Mouse (Mus musculus): ENCODE results near the gene Patj. TPM values are rescaled to one million over a fixed set of nuclear protein-coding genes. Genes with fewer than 3 reads are reported as not detected.

Patj gene
- polyA plus RNA-seq, 1 experiment from 2014 or later = 7.5 TPM

GRCm38 (mm10) chr4:98563506-98564195 is 168.1 kb downstream of the Patj start:
- H3K36me3 ChIP-seq = no peaks in the 10 kb centered on the region
- H3K4me3 ChIP-seq (replicated peaks) = no peak overlapping the region
- WGBS = 65% methylated on average over 10 of the region's 10 CpGs
- no peak overlapping the region for H3K27ac ChIP-seq
- no peak overlapping the region for H3K4me2 ChIP-seq (replicated peaks)
- H3K27me3 ChIP-seq = no peaks in the 10 kb centered on the region
- peak; percentile 69; the same call in 1 of the 2 replicates for ATAC-seq
- peaks cover 28% of the 10 kb centered on the region for H3K4me1 ChIP-seq (replicated peaks)
- H3K9me3 ChIP-seq = no peaks in the 10 kb centered on the region
- no peak overlapping the region for H3K9ac ChIP-seq (replicated peaks)

- 91% methylated on average over 6 of the region's 6 CpGs for WGBS
- Histone ChIP-seq H3K27ac (no peak overlapping the region), H3K36me3 (no peaks in the 10 kb centered on the region), H3K27me3 (no peaks in the 10 kb centered on the region), H3K4me1 (replicated peaks) (peaks cover 28% of the 10 kb centered on the region), H3K9me3 (no peaks in the 10 kb centered on the region), H3K4me2 (replicated peaks) (no peak overlapping the region), H3K9ac (replicated peaks) (no peak overlapping the region), H3K4me3 (replicated peaks) (no peak overlapping the region)
- no peak for ATAC-seq
These were observed 168.7 kb downstream of the Patj start for GRCm38 (mm10) chr4:98564196-98564865.

- H3K36me3 ChIP-seq = no peaks in the 10 kb centered on the region
- H3K9ac ChIP-seq (replicated peaks) = no peak overlapping the region
- H3K4me1 ChIP-seq (replicated peaks) = peaks cover 15% of the 10 kb centered on the region
- H3K4me3 ChIP-seq (replicated peaks) = no peak overlapping the region
- H3K27me3 ChIP-seq = no peaks in the 10 kb centered on the region
- no peaks in the 10 kb centered on the region for H3K9me3 ChIP-seq
- WGBS = 86% methylated on average over 6 of the region's 6 CpGs
- H3K4me2 ChIP-seq (replicated peaks) = no peak overlapping the region
- ATAC-seq = no peak
- H3K27ac ChIP-seq = no peak overlapping the region
These were observed 171.2 kb downstream of the Patj start for GRCm38 (mm10) chr4:98566741-98567140.

- Histone ChIP-seq H3K27ac (no peak overlapping the region), H3K36me3 (no peaks in the 10 kb centered on the region), H3K9ac (replicated peaks) (no peak overlapping the region), H3K27me3 (no peaks in the 10 kb centered on the region), H3K4me3 (replicated peaks) (no peak overlapping the region), H3K9me3 (no peaks in the 10 kb centered on the region), H3K4me2 (replicated peaks) (no peak overlapping the region), H3K4me1 (replicated peaks) (peaks cover 15% of the 10 kb centered on the region)
- no peak for ATAC-seq
- WGBS = 95% methylated on average over 9 of the region's 9 CpGs
These were observed 171.9 kb downstream of the Patj start for GRCm38 (mm10) chr4:98567457-98567856.

GRCm38 (mm10) chr4:98569904-98570303 is 174.3 kb downstream of the Patj start:
- WGBS = 40% methylated on average over 4 of the region's 4 CpGs
- no peak overlapping the region for H3K9ac ChIP-seq (replicated peaks)

GRCm38 (mm10) chr4:98577275-98577674 is 181.7 kb downstream of the Patj start:
- Histone ChIP-seq H3K4me3 (replicated peaks) (no peak overlapping the region), H3K4me2 (replicated peaks) (no peak overlapping the region), H3K4me1 (replicated peaks) (peaks cover 8% of the 10 kb centered on the region), H3K9ac (replicated peaks) (no peak overlapping the region), H3K36me3 (no peaks in the 10 kb centered on the region), H3K27me3 (no peaks in the 10 kb centered on the region), H3K27ac (peak overlapping the region; percentile 70), H3K9me3 (no peaks in the 10 kb centered on the region)
- no peak for ATAC-seq

More at GRCm38 (mm10) chr4:98569904-98570303, 174.3 kb downstream of the Patj start:
- Histone ChIP-seq H3K27ac (no peak overlapping the region), H3K4me1 (replicated peaks) (no peaks in the 10 kb centered on the region), H3K27me3 (no peaks in the 10 kb centered on the region), H3K4me2 (replicated peaks) (no peak overlapping the region), H3K4me3 (replicated peaks) (no peak overlapping the region), H3K9me3 (no peaks in the 10 kb centered on the region), H3K36me3 (no peaks in the 10 kb centered on the region)
- no peak for ATAC-seq

GRCm38 (mm10) chr4:98577957-98578541 is 182.5 kb downstream of the Patj start:
- no peak overlapping the region for H3K9ac ChIP-seq (replicated peaks)
- H3K27ac ChIP-seq = peak overlapping the region; percentile 70
- no peaks in the 10 kb centered on the region for H3K36me3 ChIP-seq
- no peak overlapping the region for H3K4me2 ChIP-seq (replicated peaks)
- WGBS = 11% methylated on average over 3 of the region's 3 CpGs
- H3K9me3 ChIP-seq = no peaks in the 10 kb centered on the region
- peak; percentile 99 for ATAC-seq
- peaks cover 8% of the 10 kb centered on the region for H3K4me1 ChIP-seq (replicated peaks)
- no peaks in the 10 kb centered on the region for H3K27me3 ChIP-seq
- H3K4me3 ChIP-seq (replicated peaks) = no peak overlapping the region

GRCm38 (mm10) chr4:98581456-98581855 is 185.9 kb downstream of the Patj start:
- H3K27ac ChIP-seq = no peak overlapping the region
- no peak overlapping the region for H3K4me3 ChIP-seq (replicated peaks)
- H3K9me3 ChIP-seq = no peaks in the 10 kb centered on the region
- H3K4me2 ChIP-seq (replicated peaks) = no peak overlapping the region
- H3K36me3 ChIP-seq = no peaks in the 10 kb centered on the region
- H3K4me1 ChIP-seq (replicated peaks) = peaks cover 8% of the 10 kb centered on the region
- ATAC-seq = no peak
- H3K27me3 ChIP-seq = no peaks in the 10 kb centered on the region
- no peak overlapping the region for H3K9ac ChIP-seq (replicated peaks)
- 63% methylated on average over 8 of the region's 8 CpGs for WGBS

GRCm38 (mm10) chr4:98584023-98584422 is 188.4 kb downstream of the Patj start:
- Histone ChIP-seq H3K9me3 (no peaks in the 10 kb centered on the region), H3K27me3 (no peaks in the 10 kb centered on the region), H3K36me3 (no peaks in the 10 kb centered on the region), H3K27ac (no peak overlapping the region), H3K4me3 (replicated peaks) (no peak overlapping the region), H3K4me2 (replicated peaks) (no peak overlapping the region), H3K9ac (replicated peaks) (no peak overlapping the region), H3K4me1 (replicated peaks) (no peaks in the 10 kb centered on the region; the same call in 1 of the 2 replicates)
- no peak for ATAC-seq
- 57% methylated on average over 5 of the region's 5 CpGs for WGBS

GRCm38 (mm10) chr4:98586303-98586702 is 190.7 kb downstream of the Patj start:
- Histone ChIP-seq H3K9ac (replicated peaks) (no peak overlapping the region), H3K4me1 (replicated peaks) (no peaks in the 10 kb centered on the region), H3K9me3 (no peaks in the 10 kb centered on the region), H3K36me3 (no peaks in the 10 kb centered on the region), H3K27ac (no peak overlapping the region), H3K4me3 (replicated peaks) (no peak overlapping the region), H3K27me3 (no peaks in the 10 kb centered on the region), H3K4me2 (replicated peaks) (no peak overlapping the region)
- 81% methylated on average over 4 of the region's 4 CpGs for WGBS
- ATAC-seq = no peak

GRCm38 (mm10) chr4:98587686-98588085 is 192.1 kb downstream of the Patj start:
- no peak for ATAC-seq

GRCm38 (mm10) chr4:98593961-98594360 is 198.4 kb downstream of the Patj start:
- Histone ChIP-seq H3K4me1 (replicated peaks) (peaks cover 7% of the 10 kb centered on the region), H3K9me3 (no peaks in the 10 kb centered on the region), H3K27me3 (no peaks in the 10 kb centered on the region), H3K4me3 (replicated peaks) (no peak overlapping the region), H3K9ac (replicated peaks) (no peak overlapping the region), H3K36me3 (no peaks in the 10 kb centered on the region), H3K27ac (no peak overlapping the region), H3K4me2 (replicated peaks) (no peak overlapping the region)
- WGBS = 86% methylated on average over 1 of the region's 1 CpGs
- ATAC-seq = no peak

More at GRCm38 (mm10) chr4:98587686-98588085, 192.1 kb downstream of the Patj start:
- Histone ChIP-seq H3K9me3 (no peaks in the 10 kb centered on the region), H3K4me1 (replicated peaks) (no peaks in the 10 kb centered on the region), H3K36me3 (no peaks in the 10 kb centered on the region), H3K4me3 (replicated peaks) (no peak overlapping the region), H3K27me3 (no peaks in the 10 kb centered on the region), H3K4me2 (replicated peaks) (no peak overlapping the region), H3K9ac (replicated peaks) (no peak overlapping the region), H3K27ac (no peak overlapping the region)
- WGBS = 81% methylated on average over 2 of the region's 2 CpGs
